Mouse (Mus musculus) embryonic fibroblast, embryonic 13.5 days (primary cell): Measurements from ENCODE around the gene Eva1c.

ENCODE experiments used
- CTCF ChIP-seq: IDR thresholded peaks from 2 replicates; pipeline ENCODE4 v1.5.1; 2011; ENCODE audit warnings: mild to moderate bottlenecking, control low read depth, low read length, moderate library complexity, borderline replicate concordance; ENCODE audit not compliant: insufficient read depth
- POLR2A ChIP-seq: IDR thresholded peaks from 2 replicates; pipeline ENCODE4 v1.6.1; 2011; ENCODE audit warnings: low read depth, mild to moderate bottlenecking, control low read depth, low read length, moderate library complexity

DNA sequence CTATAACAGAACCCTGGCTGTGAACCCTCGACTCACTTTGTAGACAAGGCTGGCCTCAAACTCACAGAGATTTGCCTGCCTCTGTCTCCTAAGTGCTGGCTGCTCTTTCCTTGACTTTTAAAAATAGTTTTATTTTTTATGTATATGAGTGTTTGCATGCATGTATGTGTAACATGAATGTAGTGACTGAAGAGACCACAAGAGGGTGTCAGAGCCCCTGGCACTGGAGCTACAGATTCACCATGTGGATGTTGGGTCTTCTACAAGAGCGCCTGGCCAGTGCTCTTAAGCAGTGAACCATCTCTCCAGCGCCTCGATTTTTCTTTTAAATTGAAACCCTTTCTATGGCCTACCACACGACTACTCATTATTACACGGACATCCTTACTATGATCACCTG lies 127.3 kb downstream of the Eva1c start:
- no peak for TF ChIP-seq CTCF
- no peak for TF ChIP-seq POLR2A
